Mouse (Mus musculus): ENCODE measurements around the gene Fmn2. TPM values are rescaled to one million over a fixed set of nuclear protein-coding genes. Genes with fewer than 3 reads are reported as not detected.

The Fmn2 gene
- polyA plus RNA-seq, 1 experiment from 2014 or later: not detected

DNA sequence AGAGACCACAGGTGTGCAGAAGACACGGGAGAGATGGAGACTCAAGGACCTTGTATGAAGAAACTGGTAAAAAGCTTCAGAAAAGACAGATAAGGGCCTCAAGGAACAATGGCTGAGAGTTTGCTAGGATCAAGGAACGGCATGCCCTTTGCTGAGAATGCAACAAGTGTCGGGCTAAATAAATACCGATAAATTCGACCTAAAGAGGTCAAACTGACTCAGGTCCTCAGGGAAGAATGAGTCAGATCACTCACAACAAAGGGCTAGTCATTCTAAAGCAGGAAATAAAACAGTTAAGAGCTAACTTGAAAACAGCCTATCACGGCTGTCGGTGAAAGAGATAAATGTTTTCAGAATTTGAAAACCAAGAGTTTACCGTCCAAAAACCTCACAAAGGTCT lies 324.9 kb downstream of the Fmn2 start:
- Histone ChIP-seq H3K36me3 (replicated peaks) (no peaks in the 10 kb centered on the region), H3K9me3 (replicated peaks) (no peaks in the 10 kb centered on the region), H3K4me1 (replicated peaks) (no peaks in the 10 kb centered on the region), H3K4me2 (no peak overlapping the region), H3K27me3 (no peaks in the 10 kb centered on the region), H3K9ac (no peak overlapping the region), H3K27ac (replicated peaks) (no peak overlapping the region), H3K4me3 (replicated peaks) (no peak overlapping the region)
- ATAC-seq (ENCODE audit: insufficient read depth): no peak
- 32% methylated on average over 8 of the region's 8 CpGs for WGBS (ENCODE audit: insufficient replicate concordance)

DNA sequence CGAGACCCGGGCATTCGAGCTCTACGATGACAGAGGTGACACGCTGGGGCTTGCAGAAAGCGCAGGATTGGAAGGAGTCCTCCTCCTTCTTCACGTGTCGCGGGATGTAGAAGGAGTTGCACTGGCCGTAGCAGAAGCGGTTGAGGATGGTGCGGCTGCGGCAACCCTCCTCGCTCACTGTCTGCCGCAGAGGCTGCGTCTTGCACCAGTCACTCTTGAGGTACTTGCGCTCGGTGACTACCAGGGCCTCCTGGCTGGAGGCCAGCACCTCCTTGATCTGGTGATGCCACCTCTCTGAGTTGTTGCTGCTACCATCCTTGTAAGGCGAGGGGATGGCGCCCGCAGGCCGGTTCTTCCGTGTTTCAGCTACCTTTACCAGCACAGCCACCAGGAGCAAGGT lies 335.2 kb downstream of the Fmn2 start:
- Histone ChIP-seq H3K4me3 (replicated peaks) (no peak overlapping the region), H3K4me1 (replicated peaks) (no peaks in the 10 kb centered on the region), H3K9me3 (replicated peaks) (0 out of 2 replicates have a peak, but pooled peaks cover 5% of the 10 kb centered on the region), H3K27me3 (no peaks in the 10 kb centered on the region), H3K27ac (replicated peaks) (no peak overlapping the region), H3K36me3 (replicated peaks) (no peaks in the 10 kb centered on the region), H3K9ac (no peak overlapping the region), H3K4me2 (no peak overlapping the region)
- WGBS (ENCODE audit: insufficient replicate concordance): 76% methylated on average over 23 of the region's 23 CpGs
- no peak for ATAC-seq (ENCODE audit: insufficient read depth)

DNA sequence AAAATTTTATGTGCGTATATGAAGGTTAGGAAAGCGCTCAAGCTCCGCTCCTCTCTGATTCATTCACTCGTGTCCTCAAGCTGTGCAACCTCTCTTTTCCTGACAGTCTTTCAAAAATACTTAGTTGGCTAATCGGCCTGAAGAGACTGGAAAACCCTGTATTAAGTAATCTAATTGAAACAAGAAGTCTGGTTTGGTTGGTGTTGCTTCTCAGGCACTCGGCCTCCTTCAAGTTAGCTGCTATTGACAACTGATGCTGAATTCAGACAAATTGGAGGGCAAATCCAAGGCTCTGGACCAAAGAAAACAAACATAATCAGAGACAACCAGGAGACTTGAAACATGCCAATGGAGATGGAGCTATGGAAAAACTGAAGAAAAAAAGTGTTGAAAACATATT lies 343.2 kb downstream of the Fmn2 start:
- ATAC-seq (ENCODE audit: insufficient read depth): no peak
- 67% methylated on average over 6 of the region's 6 CpGs for WGBS (ENCODE audit: insufficient replicate concordance)
- Histone ChIP-seq H3K4me3 (replicated peaks) (no peak overlapping the region), H3K4me2 (no peak overlapping the region), H3K27ac (replicated peaks) (no peak overlapping the region), H3K4me1 (replicated peaks) (no peaks in the 10 kb centered on the region), H3K9me3 (replicated peaks) (no peaks in the 10 kb centered on the region), H3K36me3 (replicated peaks) (no peaks in the 10 kb centered on the region), H3K9ac (no peak overlapping the region), H3K27me3 (no peaks in the 10 kb centered on the region)

DNA sequence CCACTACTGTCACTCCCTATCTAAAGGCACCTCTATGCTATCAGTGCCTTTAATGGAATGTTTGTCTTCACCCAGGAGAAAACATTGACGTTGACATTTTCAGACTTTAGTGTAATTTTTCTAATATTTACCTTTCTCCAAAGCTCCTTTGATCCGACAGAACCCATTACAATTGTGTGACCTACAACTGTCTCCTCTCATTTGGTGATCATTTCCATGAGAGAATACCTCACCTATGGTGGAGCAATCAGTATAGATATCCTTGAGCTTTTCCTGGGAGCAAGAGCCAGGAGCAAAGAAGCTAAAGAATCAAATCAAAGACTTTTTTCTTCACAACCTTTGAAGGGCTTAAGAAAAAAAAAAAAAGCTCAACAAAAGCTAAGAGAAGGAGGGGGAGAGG lies 354.6 kb downstream of the Fmn2 start:
- no peaks in the 10 kb centered on the region for H3K4me1 ChIP-seq (replicated peaks)
- no peak overlapping the region for H3K27ac ChIP-seq (replicated peaks)
- no peaks in the 10 kb centered on the region for H3K9me3 ChIP-seq (replicated peaks)
- H3K4me2 ChIP-seq: no peak overlapping the region
- 44% methylated on average over 2 of the region's 2 CpGs for WGBS (ENCODE audit: insufficient replicate concordance)
- no peaks in the 10 kb centered on the region for H3K36me3 ChIP-seq (replicated peaks)
- no peak overlapping the region for H3K4me3 ChIP-seq (replicated peaks)
- H3K9ac ChIP-seq: no peak overlapping the region
- H3K27me3 ChIP-seq: no peaks in the 10 kb centered on the region
- no peak for ATAC-seq (ENCODE audit: insufficient read depth)

DNA sequence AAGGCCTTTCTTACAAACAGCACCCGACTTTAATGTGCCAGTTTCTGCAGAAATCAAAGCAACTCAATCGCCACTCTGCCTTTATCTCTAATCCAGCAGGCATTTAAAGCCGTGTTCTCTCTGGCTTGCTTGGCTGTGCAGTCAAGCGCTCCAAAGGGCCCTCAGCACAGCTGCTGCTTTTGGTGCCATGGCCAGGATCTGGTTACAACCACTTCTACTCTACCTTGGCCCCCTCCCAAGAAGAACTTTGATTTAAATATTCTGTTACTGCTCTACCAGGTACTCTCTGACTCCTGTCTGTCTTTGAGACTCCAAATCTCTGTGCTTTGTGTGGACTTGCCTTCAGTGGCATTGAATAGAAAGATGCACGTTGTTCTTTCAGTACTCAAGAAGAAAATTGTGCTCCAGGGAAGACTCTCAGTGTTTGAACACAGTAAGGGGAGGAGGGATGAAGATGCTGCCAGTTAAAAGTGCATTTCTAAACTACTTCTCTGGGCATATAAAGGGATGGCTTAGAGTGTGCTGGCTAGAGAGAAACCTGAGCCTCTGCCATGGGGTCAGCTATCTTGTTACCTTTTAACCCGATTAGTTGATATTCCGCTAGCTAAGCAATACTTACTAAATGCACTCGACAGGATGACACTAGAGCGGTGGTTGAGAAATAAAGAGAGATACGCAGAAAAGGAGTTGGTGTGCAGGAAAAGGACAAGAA lies 358.9 kb downstream of the Fmn2 start:
- H3K4me3 ChIP-seq (replicated peaks): no peak overlapping the region
- no peaks in the 10 kb centered on the region for H3K36me3 ChIP-seq (replicated peaks)
- 63% methylated on average over 10 of the region's 10 CpGs for WGBS (ENCODE audit: insufficient replicate concordance)
- no peak overlapping the region for H3K27ac ChIP-seq (replicated peaks)
- H3K4me2 ChIP-seq: no peak overlapping the region
- H3K9me3 ChIP-seq (replicated peaks): no peaks in the 10 kb centered on the region
- no peak for ATAC-seq (ENCODE audit: insufficient read depth)
- no peak overlapping the region for H3K9ac ChIP-seq
- no peaks in the 10 kb centered on the region for H3K4me1 ChIP-seq (replicated peaks)
- H3K27me3 ChIP-seq: no peaks in the 10 kb centered on the region

Other genes starting within 250 kb of the Fmn2 start
- 0.06 and 0.12 TPM in 2 replicates for gene Olfr419, start 249.8 kb upstream of the Fmn2 start, polyA plus RNA-seq (2015; fragmentation: Nextera tagmentation; extraction: Ambion mirVana)
- not detected in 2 replicates for gene Mptx1, start 171.3 kb upstream of the Fmn2 start, polyA plus RNA-seq (2015; fragmentation: Nextera tagmentation; extraction: Ambion mirVana)
- gene Olfr417, start 136.7 kb upstream of the Fmn2 start, polyA plus RNA-seq (2015; fragmentation: Nextera tagmentation; extraction: Ambion mirVana): not detected in 2 replicates
- not detected in 2 replicates for gene Olfr248, start 110.8 kb upstream of the Fmn2 start, polyA plus RNA-seq (2015; fragmentation: Nextera tagmentation; extraction: Ambion mirVana)
- not detected in 2 replicates for gene Olfr414, start 77.8 kb upstream of the Fmn2 start, polyA plus RNA-seq (2015; fragmentation: Nextera tagmentation; extraction: Ambion mirVana)
- gene Olfr220, start 59.7 kb upstream of the Fmn2 start, polyA plus RNA-seq (2015; fragmentation: Nextera tagmentation; extraction: Ambion mirVana): not detected in 2 replicates